Mouse (Mus musculus) neural tube, postnatal 0 days (tissue): ENCODE results near the gene Cyct. TPM values are rescaled to one million over a fixed set of nuclear protein-coding genes. Genes with fewer than 3 reads are reported as not detected.

Source experiments
- microRNA-seq: library from miRNA; unstranded; fragments of <30 nt; microRNA quantifications from one replicate; pipeline ENCODE4, GENCODE M21; 2016
- polyA plus RNA-seq: library from polyadenylated mRNA; unstranded; fragments of >200 nt; fragmentation: Nextera tagmentation; extraction: Ambion mirVana; gene quantifications from 2 replicates; pipeline ENCODE4 v1.2.1, GENCODE M21; 2015

Cyct gene
- not detected in 2 replicates for polyA plus RNA-seq

GRCm38 (mm10) chr2:76360226-76360625 lies at the start of gene Cyct:
TSS of gene Cyct (minus strand) at chr2:76360450.

GRCm38 (mm10) chr2:76406151-76406936 lies 46.1 kb upstream of the Cyct start, which contains the start of gene Osbpl6:
TSS of gene Osbpl6 (plus strand) at chr2:76406508.

GRCm38 (mm10) chr2:76369821-76370655 lies 9.8 kb upstream of the Cyct start, which contains the start of gene Rbm45:
TSS of gene Rbm45 (plus strand) at chr2:76369984.

GRCm38 (mm10) chr2:76338215-76339156 lies 21.8 kb downstream of the Cyct start, which contains the start of gene Pde11a:
TSS of gene Pde11a (minus strand) at chr2:76338774.

Small RNAs within 50 kb of the gene (microRNA-seq; reads per million reads assigned to microRNA genes)
- gene Gm44337: not detected

Other genes with a start within 250 kb of the Cyct start
- gene Pde11a, start 21.7 kb downstream of the Cyct start, polyA plus RNA-seq: 3.1 and 3.9 TPM in 2 replicates
- 12.2 TPM in 2 replicates for gene Rbm45, start 9.5 kb upstream of the Cyct start, polyA plus RNA-seq
- gene Osbpl6, start 46.1 kb upstream of the Cyct start, polyA plus RNA-seq: 35.4 and 37.4 TPM in 2 replicates